Mouse (Mus musculus): ENCODE measurements around the gene Ccrl2. TPM values are rescaled to one million over a fixed set of nuclear protein-coding genes. Genes with fewer than 3 reads are reported as not detected.

Ccrl2 gene
- polyA plus RNA-seq, 1 experiment from 2014 or later = 1.1 TPM

GRCm38 (mm10) chr9:111086995-111087606 is 29.8 kb upstream of the Ccrl2 start:
- ATAC-seq (replicated peaks) = no peak
- Histone ChIP-seq H3K36me3 (replicated peaks) (no peaks in the 10 kb centered on the region), H3K4me1 (no peaks in the 10 kb centered on the region; the same call in 1 of the 2 replicates), H3K4me2 (no peak overlapping the region), H3K9ac (no peak overlapping the region), H3K4me3 (no peak overlapping the region), H3K9me3 (no peaks in the 10 kb centered on the region), H3K27ac (no peak overlapping the region), H3K27me3 (replicated peaks) (no peaks in the 10 kb centered on the region)
- WGBS = 28% methylated on average over 3 of the region's 3 CpGs

- Histone ChIP-seq H3K36me3 (replicated peaks) (no peaks in the 10 kb centered on the region), H3K9ac (no peak overlapping the region), H3K4me1 (no peaks in the 10 kb centered on the region; the same call in 1 of the 2 replicates), H3K9me3 (no peaks in the 10 kb centered on the region), H3K27ac (no peak overlapping the region), H3K4me3 (no peak overlapping the region), H3K4me2 (no peak overlapping the region), H3K27me3 (replicated peaks) (no peaks in the 10 kb centered on the region)
- ATAC-seq (replicated peaks) = no peak
- WGBS = 72% methylated on average over 6 of the region's 6 CpGs
These were observed 28.8 kb upstream of the Ccrl2 start for GRCm38 (mm10) chr9:111086137-111086536.

GRCm38 (mm10) chr9:111085329-111085728 is 28.0 kb upstream of the Ccrl2 start:
- no peak overlapping the region for H3K9ac ChIP-seq
- no peak overlapping the region for H3K4me3 ChIP-seq
- no peak overlapping the region for H3K27ac ChIP-seq
- WGBS = 66% methylated on average over 4 of the region's 4 CpGs
- no peaks in the 10 kb centered on the region; the same call in 1 of the 2 replicates for H3K4me1 ChIP-seq
- H3K27me3 ChIP-seq (replicated peaks) = no peaks in the 10 kb centered on the region
- no peak overlapping the region for H3K4me2 ChIP-seq
- ATAC-seq (replicated peaks) = no peak
- no peaks in the 10 kb centered on the region for H3K9me3 ChIP-seq
- no peaks in the 10 kb centered on the region for H3K36me3 ChIP-seq (replicated peaks)

- Histone ChIP-seq H3K9ac (no peak overlapping the region), H3K9me3 (no peaks in the 10 kb centered on the region), H3K4me3 (no peak overlapping the region), H3K27me3 (replicated peaks) (no peaks in the 10 kb centered on the region), H3K4me2 (no peak overlapping the region), H3K36me3 (replicated peaks) (no peaks in the 10 kb centered on the region), H3K27ac (no peak overlapping the region), H3K4me1 (no peaks in the 10 kb centered on the region)
- ATAC-seq (replicated peaks) = no peak
- 86% methylated on average over 5 of the region's 5 CpGs for WGBS
These were observed 24.4 kb upstream of the Ccrl2 start for GRCm38 (mm10) chr9:111081765-111082164.

GRCm38 (mm10) chr9:111080801-111081200 is 23.5 kb upstream of the Ccrl2 start:
- no peak for ATAC-seq (replicated peaks)
- Histone ChIP-seq H3K9ac (no peak overlapping the region), H3K4me3 (no peak overlapping the region), H3K4me2 (no peak overlapping the region), H3K36me3 (replicated peaks) (no peaks in the 10 kb centered on the region), H3K27me3 (replicated peaks) (no peaks in the 10 kb centered on the region), H3K4me1 (no peaks in the 10 kb centered on the region), H3K9me3 (no peaks in the 10 kb centered on the region), H3K27ac (no peak overlapping the region)
- WGBS = 91% methylated on average over 8 of the region's 8 CpGs

- Histone ChIP-seq H3K27ac (no peak overlapping the region), H3K9me3 (peaks cover 9% of the 10 kb centered on the region; the same call in 1 of the 2 replicates), H3K4me2 (no peak overlapping the region), H3K4me3 (no peak overlapping the region), H3K27me3 (replicated peaks) (no peaks in the 10 kb centered on the region), H3K4me1 (no peaks in the 10 kb centered on the region), H3K36me3 (replicated peaks) (no peaks in the 10 kb centered on the region), H3K9ac (no peak overlapping the region)
- WGBS = 63% methylated on average over 5 of the region's 5 CpGs
- no peak for ATAC-seq (replicated peaks)
These were observed 20.4 kb upstream of the Ccrl2 start for GRCm38 (mm10) chr9:111077745-111078144.

GRCm38 (mm10) chr9:111072971-111073370 is 15.7 kb upstream of the Ccrl2 start:
- H3K27me3 ChIP-seq (replicated peaks) = no peaks in the 10 kb centered on the region
- no peak overlapping the region for H3K27ac ChIP-seq
- WGBS = 66% methylated on average over 4 of the region's 4 CpGs
- no peak overlapping the region for H3K4me2 ChIP-seq
- H3K36me3 ChIP-seq (replicated peaks) = no peaks in the 10 kb centered on the region
- no peak for ATAC-seq (replicated peaks)
- H3K9me3 ChIP-seq = peaks cover 9% of the 10 kb centered on the region; the same call in 1 of the 2 replicates
- H3K4me3 ChIP-seq = no peak overlapping the region
- no peak overlapping the region for H3K9ac ChIP-seq
- H3K4me1 ChIP-seq = no peaks in the 10 kb centered on the region

GRCm38 (mm10) chr9:111072175-111072574 is 14.9 kb upstream of the Ccrl2 start:
- Histone ChIP-seq H3K4me3 (no peak overlapping the region), H3K9me3 (peaks cover 9% of the 10 kb centered on the region; the same call in 1 of the 2 replicates), H3K9ac (no peak overlapping the region), H3K27ac (no peak overlapping the region), H3K36me3 (replicated peaks) (no peaks in the 10 kb centered on the region), H3K27me3 (replicated peaks) (no peaks in the 10 kb centered on the region), H3K4me1 (no peaks in the 10 kb centered on the region), H3K4me2 (no peak overlapping the region)
- ATAC-seq (replicated peaks) = no peak
- WGBS = 62% methylated on average over 7 of the region's 7 CpGs

GRCm38 (mm10) chr9:111070546-111070961 is 13.2 kb upstream of the Ccrl2 start:
- Histone ChIP-seq H3K9ac (no peak overlapping the region), H3K27me3 (replicated peaks) (no peaks in the 10 kb centered on the region), H3K27ac (no peak overlapping the region), H3K4me3 (no peak overlapping the region), H3K4me2 (no peak overlapping the region), H3K9me3 (peaks cover 9% of the 10 kb centered on the region; the same call in 1 of the 2 replicates), H3K36me3 (replicated peaks) (no peaks in the 10 kb centered on the region), H3K4me1 (no peaks in the 10 kb centered on the region)
- no peak for ATAC-seq (replicated peaks)
- WGBS = 45% methylated on average over 4 of the region's 4 CpGs

GRCm38 (mm10) chr9:111067052-111067451 is 9.7 kb upstream of the Ccrl2 start:
- no peak overlapping the region for H3K4me3 ChIP-seq
- no peak overlapping the region for H3K4me2 ChIP-seq
- H3K9ac ChIP-seq = no peak overlapping the region
- H3K9me3 ChIP-seq = no peaks in the 10 kb centered on the region
- H3K4me1 ChIP-seq = no peaks in the 10 kb centered on the region
- WGBS = 90% methylated on average over 4 of the region's 4 CpGs
- ATAC-seq (replicated peaks) = no peak
- H3K27ac ChIP-seq = no peak overlapping the region
- H3K27me3 ChIP-seq (replicated peaks) = no peaks in the 10 kb centered on the region
- H3K36me3 ChIP-seq (replicated peaks) = no peaks in the 10 kb centered on the region

GRCm38 (mm10) chr9:111062840-111063239 is 5.5 kb upstream of the Ccrl2 start:
- Histone ChIP-seq H3K9ac (no peak overlapping the region), H3K9me3 (no peaks in the 10 kb centered on the region), H3K27me3 (replicated peaks) (no peaks in the 10 kb centered on the region), H3K27ac (no peak overlapping the region), H3K36me3 (replicated peaks) (no peaks in the 10 kb centered on the region), H3K4me2 (no peak overlapping the region), H3K4me1 (no peaks in the 10 kb centered on the region), H3K4me3 (no peak overlapping the region)
- ATAC-seq (replicated peaks) = no peak
- 83% methylated on average over 5 of the region's 5 CpGs for WGBS

GRCm38 (mm10) chr9:111058943-111059556 is 1.7 kb upstream of the Ccrl2 start:
- H3K4me3 ChIP-seq = no peak overlapping the region
- no peaks in the 10 kb centered on the region for H3K4me1 ChIP-seq
- H3K9ac ChIP-seq = no peak overlapping the region
- no peak for ATAC-seq (replicated peaks)
- H3K27me3 ChIP-seq (replicated peaks) = no peaks in the 10 kb centered on the region
- H3K9me3 ChIP-seq = no peaks in the 10 kb centered on the region
- WGBS = 79% methylated on average over 10 of the region's 10 CpGs
- no peak overlapping the region for H3K4me2 ChIP-seq
- no peak overlapping the region for H3K27ac ChIP-seq
- H3K36me3 ChIP-seq (replicated peaks) = no peaks in the 10 kb centered on the region

Data from midbrain, embryonic 15.5 days (tissue).